Mouse (Mus musculus): Measurements from ENCODE around the gene Pdzd2. TPM values are rescaled to one million over a fixed set of nuclear protein-coding genes. Genes with fewer than 3 reads are reported as not detected.

The Pdzd2 gene
- polyA plus RNA-seq, 1 experiment from 2014 or later: 1.0 TPM

DNA sequence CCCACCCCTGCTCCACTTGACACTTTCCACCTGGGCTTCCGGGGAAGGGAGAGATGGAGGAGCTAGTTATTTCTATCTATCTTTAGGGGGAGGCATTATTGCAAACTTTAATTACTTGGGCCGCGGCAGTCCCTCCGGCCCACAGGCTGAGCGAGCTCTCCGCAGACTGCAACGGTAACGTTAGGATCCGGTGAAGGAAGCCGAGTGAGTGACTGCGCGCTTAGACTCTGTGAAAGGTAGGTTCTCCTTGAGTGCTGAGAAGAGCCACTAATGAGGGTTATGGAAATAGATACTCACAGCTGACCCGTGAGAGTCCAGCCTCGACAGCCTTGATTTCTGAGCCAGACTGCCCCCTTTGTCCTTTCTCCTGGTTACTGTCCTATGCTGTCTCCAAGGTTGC lies 20.9 kb downstream of the Pdzd2 start:
- Histone ChIP-seq H3K36me3 (ENCODE audit: control insufficient read depth, insufficient read depth) (no peaks in the 10 kb centered on the region), H3K9me3 (replicated peaks; ENCODE audit: control insufficient read depth, low read length) (no peaks in the 10 kb centered on the region), H3K4me2 (ENCODE audit: low read depth, low read length) (no peak overlapping the region), H3K27ac (ENCODE audit: low read length) (no peak overlapping the region), H3K9ac (ENCODE audit: low read depth, low read length) (no peak overlapping the region), H3K4me1 (ENCODE audit: control insufficient read depth, low read depth, low read length) (no peaks in the 10 kb centered on the region), H3K4me3 (ENCODE audit: low read depth, low read length) (no peak overlapping the region), H3K27me3 (ENCODE audit: control insufficient read depth, insufficient read depth, low read depth, low read length) (no peaks in the 10 kb centered on the region)
- 79% methylated on average over 14 of the region's 14 CpGs for whole genome bisulfite sequencing (ENCODE audit: insufficient replicate concordance)
- no peak for ATAC-seq (ENCODE audit: low read depth)

DNA sequence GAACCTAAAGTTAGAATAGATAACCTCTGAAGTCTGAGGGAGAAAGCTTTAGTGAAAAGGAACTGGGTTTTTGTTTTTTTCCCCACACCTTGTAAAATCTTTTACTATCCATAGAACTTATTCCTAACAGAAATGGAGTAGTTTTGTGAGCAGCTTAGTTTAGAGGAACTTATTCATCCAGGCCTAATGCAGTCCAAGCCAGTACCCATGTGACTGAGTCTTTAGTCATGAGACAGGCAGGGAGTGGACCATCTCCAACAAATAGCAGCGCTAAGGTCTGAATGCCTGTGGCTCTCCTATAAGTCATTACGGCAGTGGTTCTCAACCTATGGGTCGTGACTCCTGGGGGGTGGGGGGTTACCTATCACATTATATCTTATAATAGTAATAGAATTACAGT lies 22.3 kb downstream of the Pdzd2 start:
- H3K4me3 ChIP-seq (ENCODE audit: low read depth, low read length): no peak overlapping the region
- H3K4me2 ChIP-seq (ENCODE audit: low read depth, low read length): no peak overlapping the region
- no peaks in the 10 kb centered on the region for H3K27me3 ChIP-seq (ENCODE audit: control insufficient read depth, insufficient read depth, low read depth, low read length)
- no peak for ATAC-seq (ENCODE audit: low read depth)
- H3K4me1 ChIP-seq (ENCODE audit: control insufficient read depth, low read depth, low read length): no peaks in the 10 kb centered on the region
- H3K9me3 ChIP-seq (replicated peaks; ENCODE audit: control insufficient read depth, low read length): no peaks in the 10 kb centered on the region
- 75% methylated on average over 3 of the region's 3 CpGs for WGBS (ENCODE audit: insufficient replicate concordance)
- H3K9ac ChIP-seq (ENCODE audit: low read depth, low read length): no peak overlapping the region
- H3K27ac ChIP-seq (ENCODE audit: low read length): no peak overlapping the region
- no peaks in the 10 kb centered on the region for H3K36me3 ChIP-seq (ENCODE audit: control insufficient read depth, insufficient read depth)

DNA sequence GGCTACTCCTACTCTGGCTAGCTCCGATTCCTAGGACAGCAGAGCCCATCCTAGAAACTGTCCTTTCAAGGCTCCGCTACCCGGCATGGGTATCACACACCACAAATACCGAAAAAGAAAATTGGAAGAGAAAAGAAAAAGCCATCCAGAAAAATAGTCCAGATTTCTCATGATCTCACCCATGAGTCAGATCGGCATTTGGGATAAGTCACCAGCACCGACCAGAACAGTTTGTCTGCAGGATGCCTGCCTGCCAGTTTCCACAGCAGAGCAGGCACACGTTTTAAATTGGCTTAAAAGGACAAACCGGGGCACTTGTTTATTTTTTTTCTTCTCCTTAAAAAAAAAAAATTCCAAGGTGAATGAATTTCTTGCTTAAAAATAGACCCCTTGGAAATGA lies 22.8 kb downstream of the Pdzd2 start:
- Histone ChIP-seq H3K9ac (ENCODE audit: low read depth, low read length) (no peak overlapping the region), H3K4me1 (ENCODE audit: control insufficient read depth, low read depth, low read length) (no peaks in the 10 kb centered on the region), H3K9me3 (replicated peaks; ENCODE audit: control insufficient read depth, low read length) (no peaks in the 10 kb centered on the region), H3K4me2 (ENCODE audit: low read depth, low read length) (no peak overlapping the region), H3K27ac (ENCODE audit: low read length) (no peak overlapping the region), H3K36me3 (ENCODE audit: control insufficient read depth, insufficient read depth) (no peaks in the 10 kb centered on the region), H3K4me3 (ENCODE audit: low read depth, low read length) (no peak overlapping the region), H3K27me3 (ENCODE audit: control insufficient read depth, insufficient read depth, low read depth, low read length) (no peaks in the 10 kb centered on the region)
- WGBS (ENCODE audit: insufficient replicate concordance): 69% methylated on average over 8 of the region's 8 CpGs
- ATAC-seq (ENCODE audit: low read depth): no peak

GRCm38 (mm10) chr15:12714322-12714721 lies 25.4 kb downstream of the Pdzd2 start:
- no peaks in the 10 kb centered on the region for H3K27me3 ChIP-seq (ENCODE audit: control insufficient read depth, insufficient read depth, low read depth, low read length)
- 62% methylated on average over 2 of the region's 2 CpGs for WGBS (ENCODE audit: insufficient replicate concordance)
- H3K4me1 ChIP-seq (ENCODE audit: control insufficient read depth, low read depth, low read length): no peaks in the 10 kb centered on the region
- no peak overlapping the region for H3K4me3 ChIP-seq (ENCODE audit: low read depth, low read length)
- no peak overlapping the region for H3K9ac ChIP-seq (ENCODE audit: low read depth, low read length)
- no peaks in the 10 kb centered on the region for H3K36me3 ChIP-seq (ENCODE audit: control insufficient read depth, insufficient read depth)
- no peak for ATAC-seq (ENCODE audit: low read depth)
- H3K4me2 ChIP-seq (ENCODE audit: low read depth, low read length): no peak overlapping the region
- no peak overlapping the region for H3K27ac ChIP-seq (ENCODE audit: low read length)
- no peaks in the 10 kb centered on the region for H3K9me3 ChIP-seq (replicated peaks; ENCODE audit: control insufficient read depth, low read length)

- Histone ChIP-seq H3K4me1 (ENCODE audit: control insufficient read depth, low read depth, low read length) (no peaks in the 10 kb centered on the region), H3K36me3 (ENCODE audit: control insufficient read depth, insufficient read depth) (no peaks in the 10 kb centered on the region), H3K9ac (ENCODE audit: low read depth, low read length) (no peak overlapping the region), H3K27ac (ENCODE audit: low read length) (no peak overlapping the region), H3K4me3 (ENCODE audit: low read depth, low read length) (no peak overlapping the region), H3K4me2 (ENCODE audit: low read depth, low read length) (no peak overlapping the region), H3K27me3 (ENCODE audit: control insufficient read depth, insufficient read depth, low read depth, low read length) (no peaks in the 10 kb centered on the region), H3K9me3 (replicated peaks; ENCODE audit: control insufficient read depth, low read length) (no peaks in the 10 kb centered on the region)
- 55% methylated on average over 2 of the region's 2 CpGs for WGBS (ENCODE audit: insufficient replicate concordance)
- no peak for ATAC-seq (ENCODE audit: low read depth)
These were observed 26.5 kb downstream of the Pdzd2 start for GRCm38 (mm10) chr15:12713216-12713615.

DNA sequence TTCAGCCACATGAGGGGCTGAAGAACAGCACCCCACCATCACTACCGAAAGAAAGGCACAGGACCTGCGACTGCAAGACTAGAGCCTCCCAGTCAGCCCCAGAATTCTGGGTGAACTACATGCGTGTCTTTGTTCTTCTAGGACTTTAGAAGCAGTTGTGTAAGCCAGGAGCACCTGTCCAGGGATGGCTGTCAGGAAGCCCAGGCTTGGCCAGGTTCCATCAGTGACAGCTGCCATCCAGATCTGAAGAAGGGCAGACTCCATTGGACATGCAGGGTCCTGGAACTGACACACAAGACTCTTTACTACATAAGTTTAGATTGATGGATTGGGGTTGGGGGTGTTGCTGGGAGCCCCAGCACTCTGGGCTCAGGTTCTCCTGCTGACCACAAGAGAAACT lies 29.7 kb downstream of the Pdzd2 start:
- no peaks in the 10 kb centered on the region for H3K9me3 ChIP-seq (replicated peaks; ENCODE audit: control insufficient read depth, low read length)
- no peak for ATAC-seq (ENCODE audit: low read depth)
- 66% methylated on average over 3 of the region's 3 CpGs for WGBS (ENCODE audit: insufficient replicate concordance)
- no peak overlapping the region for H3K4me3 ChIP-seq (ENCODE audit: low read depth, low read length)
- no peak overlapping the region for H3K27ac ChIP-seq (ENCODE audit: low read length)
- H3K36me3 ChIP-seq (ENCODE audit: control insufficient read depth, insufficient read depth): no peaks in the 10 kb centered on the region
- H3K9ac ChIP-seq (ENCODE audit: low read depth, low read length): no peak overlapping the region
- no peaks in the 10 kb centered on the region for H3K4me1 ChIP-seq (ENCODE audit: control insufficient read depth, low read depth, low read length)
- no peaks in the 10 kb centered on the region for H3K27me3 ChIP-seq (ENCODE audit: control insufficient read depth, insufficient read depth, low read depth, low read length)
- no peak overlapping the region for H3K4me2 ChIP-seq (ENCODE audit: low read depth, low read length)

- no peak for ATAC-seq (ENCODE audit: low read depth)
- no peaks in the 10 kb centered on the region for H3K9me3 ChIP-seq (replicated peaks; ENCODE audit: control insufficient read depth, low read length)
- no peaks in the 10 kb centered on the region for H3K27me3 ChIP-seq (ENCODE audit: control insufficient read depth, insufficient read depth, low read depth, low read length)
- WGBS (ENCODE audit: insufficient replicate concordance): 10% methylated on average over 1 of the region's 1 CpGs
- H3K9ac ChIP-seq (ENCODE audit: low read depth, low read length): no peak overlapping the region
- H3K4me1 ChIP-seq (ENCODE audit: control insufficient read depth, low read depth, low read length): no peaks in the 10 kb centered on the region
- no peaks in the 10 kb centered on the region for H3K36me3 ChIP-seq (ENCODE audit: control insufficient read depth, insufficient read depth)
- H3K4me2 ChIP-seq (ENCODE audit: low read depth, low read length): no peak overlapping the region
- no peak overlapping the region for H3K4me3 ChIP-seq (ENCODE audit: low read depth, low read length)
- no peak overlapping the region for H3K27ac ChIP-seq (ENCODE audit: low read length)
These were observed 31.4 kb downstream of the Pdzd2 start for GRCm38 (mm10) chr15:12708297-12708696.

DNA sequence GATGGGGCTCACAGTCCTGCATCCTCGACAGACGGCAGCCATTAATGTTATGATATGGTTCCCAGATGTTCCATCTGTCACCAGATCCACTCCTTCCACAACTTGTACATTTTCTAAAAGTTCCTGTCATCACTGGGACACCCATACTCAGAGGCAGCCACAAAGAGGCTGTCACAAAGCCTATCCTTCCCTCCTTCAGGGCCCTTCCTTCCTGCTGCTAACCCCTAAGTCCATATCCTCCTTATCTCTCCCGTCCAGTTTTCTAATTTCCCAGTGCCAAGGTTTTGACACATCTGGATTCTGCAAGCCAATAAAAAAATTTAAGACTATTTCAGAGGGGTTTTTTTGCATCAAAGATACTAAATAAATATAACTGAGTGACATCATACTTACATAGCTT lies 32.8 kb downstream of the Pdzd2 start:
- no peak overlapping the region for H3K4me2 ChIP-seq (ENCODE audit: low read depth, low read length)
- H3K36me3 ChIP-seq (ENCODE audit: control insufficient read depth, insufficient read depth): no peaks in the 10 kb centered on the region
- no peak overlapping the region for H3K4me3 ChIP-seq (ENCODE audit: low read depth, low read length)
- H3K9ac ChIP-seq (ENCODE audit: low read depth, low read length): no peak overlapping the region
- no peaks in the 10 kb centered on the region for H3K27me3 ChIP-seq (ENCODE audit: control insufficient read depth, insufficient read depth, low read depth, low read length)
- ATAC-seq (ENCODE audit: low read depth): no peak
- no peaks in the 10 kb centered on the region for H3K4me1 ChIP-seq (ENCODE audit: control insufficient read depth, low read depth, low read length)
- no peak overlapping the region for H3K27ac ChIP-seq (ENCODE audit: low read length)
- 35% methylated on average over 3 of the region's 3 CpGs for WGBS (ENCODE audit: insufficient replicate concordance)
- no peaks in the 10 kb centered on the region for H3K9me3 ChIP-seq (replicated peaks; ENCODE audit: control insufficient read depth, low read length)

DNA sequence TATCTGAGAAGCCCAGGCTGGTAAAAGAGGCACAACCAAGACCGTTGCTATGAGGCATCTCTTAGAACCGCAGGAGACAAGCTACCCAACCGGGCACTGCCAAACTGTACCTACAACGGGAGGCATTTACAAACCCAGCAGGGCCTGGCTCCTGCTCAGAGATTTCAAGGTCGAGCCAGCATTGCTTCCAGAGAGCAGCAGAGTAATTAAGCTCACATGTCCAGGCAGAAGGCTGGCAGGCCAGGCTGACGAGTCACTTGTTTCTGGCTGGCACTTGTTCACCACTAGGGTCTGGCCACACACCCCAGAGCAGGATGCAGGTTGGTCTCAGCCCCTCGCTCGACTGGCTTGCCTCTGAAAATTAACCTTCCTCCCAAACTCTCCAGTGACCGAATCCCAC lies 39.4 kb downstream of the Pdzd2 start:
- no peak overlapping the region for H3K4me3 ChIP-seq (ENCODE audit: low read depth, low read length)

DNA sequence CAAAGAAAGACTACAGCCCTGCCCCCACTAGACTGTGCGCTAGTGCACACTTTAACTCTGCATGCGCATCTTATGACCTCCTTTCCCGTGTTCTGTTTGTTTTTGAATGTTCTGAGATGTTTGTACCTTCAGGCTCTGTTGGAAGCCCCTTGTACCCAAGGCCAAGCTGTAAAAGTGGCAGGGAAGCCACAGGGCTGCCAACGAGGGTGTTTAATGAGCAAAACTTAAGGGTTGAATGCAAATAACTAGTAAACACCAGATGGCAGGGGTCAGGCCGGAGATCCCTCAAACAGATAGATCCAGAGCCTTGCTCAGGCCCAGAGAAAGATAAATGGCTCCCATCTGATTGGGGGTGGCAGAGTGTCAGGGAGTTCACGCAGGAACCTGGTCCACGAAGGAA lies 42.0 kb downstream of the Pdzd2 start:
- WGBS (ENCODE audit: insufficient replicate concordance): 54% methylated on average over 7 of the region's 7 CpGs
- Histone ChIP-seq H3K27me3 (ENCODE audit: control insufficient read depth, insufficient read depth, low read depth, low read length) (no peaks in the 10 kb centered on the region), H3K4me2 (ENCODE audit: low read depth, low read length) (no peak overlapping the region), H3K4me3 (ENCODE audit: low read depth, low read length) (no peak overlapping the region), H3K9me3 (replicated peaks; ENCODE audit: control insufficient read depth, low read length) (no peaks in the 10 kb centered on the region), H3K4me1 (ENCODE audit: control insufficient read depth, low read depth, low read length) (no peaks in the 10 kb centered on the region), H3K9ac (ENCODE audit: low read depth, low read length) (no peak overlapping the region), H3K36me3 (ENCODE audit: control insufficient read depth, insufficient read depth) (no peaks in the 10 kb centered on the region), H3K27ac (ENCODE audit: low read length) (no peak overlapping the region)
- no peak for ATAC-seq (ENCODE audit: low read depth)

More for the DNA sequence above, 39.4 kb downstream of the Pdzd2 start:
- Histone ChIP-seq H3K9me3 (replicated peaks; ENCODE audit: control insufficient read depth, low read length) (no peaks in the 10 kb centered on the region), H3K27ac (ENCODE audit: low read length) (no peak overlapping the region), H3K9ac (ENCODE audit: low read depth, low read length) (no peak overlapping the region), H3K36me3 (ENCODE audit: control insufficient read depth, insufficient read depth) (no peaks in the 10 kb centered on the region), H3K4me1 (ENCODE audit: control insufficient read depth, low read depth, low read length) (no peaks in the 10 kb centered on the region), H3K27me3 (ENCODE audit: control insufficient read depth, insufficient read depth, low read depth, low read length) (no peaks in the 10 kb centered on the region), H3K4me2 (ENCODE audit: low read depth, low read length) (no peak overlapping the region)
- ATAC-seq (ENCODE audit: low read depth): no peak
- WGBS (ENCODE audit: insufficient replicate concordance): 43% methylated on average over 9 of the region's 9 CpGs
